Mouse (Mus musculus) embryonic fibroblast, embryonic 13.5 days (primary cell): ENCODE measurements around the gene a.

Experiments
- CTCF ChIP-seq: IDR thresholded peaks from 2 replicates; pipeline ENCODE4 v1.5.1; 2011; ENCODE audit warnings: mild to moderate bottlenecking, control low read depth, low read length, moderate library complexity, borderline replicate concordance; ENCODE audit not compliant: insufficient read depth
- POLR2A ChIP-seq: IDR thresholded peaks from 2 replicates; pipeline ENCODE4 v1.6.1; 2011; ENCODE audit warnings: low read depth, mild to moderate bottlenecking, control low read depth, low read length, moderate library complexity

GRCm38 (mm10) chr2:154863672-154864071 lies 72.5 kb downstream of the a start:
- TF ChIP-seq POLR2A, result no peak
- TF ChIP-seq CTCF, result no peak
